Mouse (Mus musculus) liver, embryonic 15.5 days (tissue): ENCODE data around the gene Polr3f. TPM values are rescaled to one million over a fixed set of nuclear protein-coding genes. Genes with fewer than 3 reads are reported as not detected.

Experiments used
- ATAC-seq: fragments of 200-750 bp; cut with Nextera tagmentation; 2 replicates; pipeline ENCODE4 v1.8.0; 2017; ENCODE audit warnings: moderate number of reproducible peaks, mild to moderate bottlenecking, moderate library complexity; ENCODE audit not compliant: insufficient read depth
- H3K27ac ChIP-seq: fragments of 300-500 bp; sonication (generic); replicated peaks from 2 replicates; pipeline ENCODE4 v1.5.1; 2015; ENCODE audit warnings: mild to moderate bottlenecking, inconsistent platforms
- H3K27me3 ChIP-seq: fragments of 300-500 bp; sonication (generic); 2 replicates; pipeline ENCODE4 v1.6.1; 2015; ENCODE audit warnings: mild to moderate bottlenecking, inconsistent platforms
- H3K36me3 ChIP-seq: fragments of 300-500 bp; sonication (generic); replicated peaks from 2 replicates; pipeline ENCODE4 v1.6.1; 2015; ENCODE audit warnings: moderate library complexity, mild to moderate bottlenecking, inconsistent platforms
- H3K4me1 ChIP-seq: fragments of 300-500 bp; sonication (generic); replicated peaks from 2 replicates; pipeline ENCODE4 v1.6.1; 2015; ENCODE audit warnings: inconsistent platforms
- H3K4me2 ChIP-seq: fragments of 300-500 bp; sonication (generic); 2 replicates; pipeline ENCODE4 v1.6.1; 2015; ENCODE audit warnings: moderate library complexity, mild to moderate bottlenecking, inconsistent platforms
- H3K4me3 ChIP-seq: fragments of 300-500 bp; sonication (generic); replicated peaks from 2 replicates; pipeline ENCODE4 v1.5.1; 2015; ENCODE audit warnings: mild to moderate bottlenecking, inconsistent platforms
- H3K9ac ChIP-seq: fragments of 300-500 bp; sonication (generic); 2 replicates; pipeline ENCODE4 v1.6.1; 2015; ENCODE audit warnings: moderate library complexity, mild to moderate bottlenecking, inconsistent platforms
- H3K9me3 ChIP-seq: fragments of 300-500 bp; sonication (generic); replicated peaks from 2 replicates; pipeline ENCODE4 v1.6.1; 2016; ENCODE audit warnings: inconsistent platforms
- WGBS: fragments of 180-500 bp; shearing (Covaris S2); methylation state at CpG from one replicate; pipeline ENCODE4 v1.1.7; 2015; ENCODE audit warnings: mixed read lengths; ENCODE audit not compliant: insufficient replicate concordance; 5-methylcytosine and 5-hydroxymethylcytosine counted together
- polyA plus RNA-seq: library from polyadenylated mRNA; unstranded; fragments of >200 nt; fragmentation: Nextera tagmentation; extraction: Ambion mirVana; gene quantifications from 2 replicates; pipeline ENCODE4 v1.2.1, GENCODE M21; 2015

Gene Polr3f
- polyA plus RNA-seq, 1 experiment from 2014 or later, result 7.4 TPM

- 85% methylated on average over 7 of the region's 7 CpGs for WGBS
- Histone ChIP-seq H3K9ac (no peak overlapping the region), H3K36me3 (peaks cover 75% of the 10 kb centered on the region), H3K4me1 (no peaks in the 10 kb centered on the region), H3K4me2 (no peak overlapping the region), H3K27me3 (no peaks in the 10 kb centered on the region), H3K27ac (no peak overlapping the region), H3K9me3 (no peaks in the 10 kb centered on the region), H3K4me3 (no peak overlapping the region)
- ATAC-seq, result no peak
Observed at GRCm38 (mm10) chr2:144537123-144537522, 9.6 kb downstream of the Polr3f start.

- Histone ChIP-seq H3K27ac (no peak overlapping the region), H3K36me3 (peaks cover 41% of the 10 kb centered on the region), H3K4me1 (no peaks in the 10 kb centered on the region), H3K9ac (no peak overlapping the region), H3K4me2 (no peak overlapping the region), H3K27me3 (no peaks in the 10 kb centered on the region), H3K4me3 (no peak overlapping the region), H3K9me3 (no peaks in the 10 kb centered on the region)
- 68% methylated on average over 4 of the region's 4 CpGs for WGBS
- ATAC-seq, result no peak
Observed at GRCm38 (mm10) chr2:144541246-144541645, 13.7 kb downstream of the Polr3f start.

GRCm38 (mm10) chr2:144543670-144544069 lies 16.2 kb downstream of the Polr3f start:
- Histone ChIP-seq H3K9ac (no peak overlapping the region), H3K4me2 (no peak overlapping the region), H3K27me3 (no peaks in the 10 kb centered on the region), H3K9me3 (no peaks in the 10 kb centered on the region), H3K36me3 (peaks cover 23% of the 10 kb centered on the region), H3K4me1 (no peaks in the 10 kb centered on the region), H3K27ac (no peak overlapping the region), H3K4me3 (no peak overlapping the region)
- 69% methylated on average over 6 of the region's 6 CpGs for WGBS
- ATAC-seq, result no peak

- WGBS, result 68% methylated on average over 6 of the region's 6 CpGs
- H3K27ac ChIP-seq, result no peak overlapping the region
- no peaks in the 10 kb centered on the region for H3K27me3 ChIP-seq
Observed at GRCm38 (mm10) chr2:144544630-144545029, 17.1 kb downstream of the Polr3f start.

GRCm38 (mm10) chr2:144545061-144545460 lies 17.5 kb downstream of the Polr3f start:
- no peak overlapping the region for H3K4me3 ChIP-seq
- ATAC-seq, result no peak
- H3K9me3 ChIP-seq, result no peaks in the 10 kb centered on the region
- peaks cover 9% of the 10 kb centered on the region for H3K36me3 ChIP-seq
- H3K27me3 ChIP-seq, result no peaks in the 10 kb centered on the region
- no peak overlapping the region for H3K27ac ChIP-seq
- 82% methylated on average over 2 of the region's 2 CpGs for WGBS
- H3K4me2 ChIP-seq, result no peak overlapping the region
- peaks cover 3% of the 10 kb centered on the region for H3K4me1 ChIP-seq
- H3K9ac ChIP-seq, result no peak overlapping the region

More at GRCm38 (mm10) chr2:144544630-144545029, 17.1 kb downstream of the Polr3f start:
- Histone ChIP-seq H3K4me2 (no peak overlapping the region), H3K4me1 (no peaks in the 10 kb centered on the region), H3K4me3 (no peak overlapping the region), H3K36me3 (peaks cover 13% of the 10 kb centered on the region), H3K9ac (no peak overlapping the region), H3K9me3 (no peaks in the 10 kb centered on the region)
- ATAC-seq, result no peak

GRCm38 (mm10) chr2:144545481-144545880 lies 18.0 kb downstream of the Polr3f start:
- peaks cover 4% of the 10 kb centered on the region for H3K4me1 ChIP-seq
- 37% methylated on average over 1 of the region's 1 CpGs for WGBS
- H3K4me3 ChIP-seq, result no peak overlapping the region

GRCm38 (mm10) chr2:144547559-144547958 lies 20.0 kb downstream of the Polr3f start:
- Histone ChIP-seq H3K36me3 (0 out of 2 replicates have a peak, but pooled peaks cover 4% of the 10 kb centered on the region), H3K27ac (no peak overlapping the region), H3K4me1 (peaks cover 4% of the 10 kb centered on the region), H3K9me3 (no peaks in the 10 kb centered on the region), H3K9ac (no peak overlapping the region), H3K27me3 (no peaks in the 10 kb centered on the region), H3K4me2 (no peak overlapping the region), H3K4me3 (no peak overlapping the region)
- WGBS, result 60% methylated on average over 4 of the region's 4 CpGs
- ATAC-seq, result no peak

More at GRCm38 (mm10) chr2:144545481-144545880, 18.0 kb downstream of the Polr3f start:
- Histone ChIP-seq H3K9me3 (no peaks in the 10 kb centered on the region), H3K27ac (no peak overlapping the region), H3K27me3 (no peaks in the 10 kb centered on the region), H3K36me3 (0 out of 2 replicates have a peak, but pooled peaks cover 5% of the 10 kb centered on the region), H3K9ac (no peak overlapping the region), H3K4me2 (no peak overlapping the region)
- ATAC-seq, result no peak

- 2% methylated on average over 17 of the region's 17 CpGs for WGBS
- peaks cover 10% of the 10 kb centered on the region for H3K4me1 ChIP-seq
- H3K27ac ChIP-seq, result no peak within 1 kb of the TSS
- peak within 1 kb of the TSS; percentile 78 for H3K4me2 ChIP-seq
- peak; percentile 64 for ATAC-seq
- H3K9ac ChIP-seq, result peak within 1 kb of the TSS; percentile 61
- no peaks in the 10 kb centered on the region for H3K27me3 ChIP-seq
- H3K9me3 ChIP-seq, result no peaks in the 10 kb centered on the region
- H3K4me3 ChIP-seq, result peak within 1 kb of the TSS; percentile 69
- no peaks in the 10 kb centered on the region for H3K36me3 ChIP-seq
Observed at GRCm38 (mm10) chr2:144550529-144550928, 23.0 kb downstream of the Polr3f start, which contains the start of gene Rbbp9. Gene Rbbp9 (minus strand): TSS chr2:144550869.

GRCm38 (mm10) chr2:144553905-144554304 lies 26.4 kb downstream of the Polr3f start:
- H3K4me3 ChIP-seq, result no peak overlapping the region
- no peak overlapping the region for H3K27ac ChIP-seq
- peaks cover 26% of the 10 kb centered on the region for H3K4me1 ChIP-seq
- no peak for ATAC-seq
- no peak overlapping the region for H3K9ac ChIP-seq
- H3K27me3 ChIP-seq, result no peaks in the 10 kb centered on the region
- no peaks in the 10 kb centered on the region for H3K9me3 ChIP-seq
- 81% methylated on average over 3 of the region's 3 CpGs for WGBS
- H3K36me3 ChIP-seq, result no peaks in the 10 kb centered on the region
- H3K4me2 ChIP-seq, result no peak overlapping the region

- Histone ChIP-seq H3K9me3 (no peaks in the 10 kb centered on the region), H3K27me3 (no peaks in the 10 kb centered on the region), H3K27ac (peak overlapping the region; percentile 86), H3K4me1 (peaks cover 22% of the 10 kb centered on the region), H3K9ac (peak overlapping the region; percentile 87), H3K4me3 (peak overlapping the region; percentile 92), H3K4me2 (peak overlapping the region; percentile 74), H3K36me3 (peaks cover 12% of the 10 kb centered on the region)
- WGBS, result 1% methylated on average over 14 of the region's 14 CpGs
- ATAC-seq, result 0 out of 2 replicates have a peak, but pooled peaks have one; percentile 1
Observed at GRCm38 (mm10) chr2:144555286-144555819, 27.8 kb downstream of the Polr3f start.

- H3K4me3 ChIP-seq, result peak within 1 kb of the TSS; percentile 92
- H3K36me3 ChIP-seq, result peaks cover 13% of the 10 kb centered on the region
- peak within 1 kb of the TSS; percentile 74 for H3K4me2 ChIP-seq
- WGBS, result under 1% methylated on average over 44 of the region's 44 CpGs
- H3K27ac ChIP-seq, result peak within 1 kb of the TSS; percentile 86
- peak within 1 kb of the TSS; percentile 87 for H3K9ac ChIP-seq
- peak; percentile 99 for ATAC-seq
- H3K4me1 ChIP-seq, result peaks cover 22% of the 10 kb centered on the region
- H3K9me3 ChIP-seq, result no peaks in the 10 kb centered on the region
- no peaks in the 10 kb centered on the region for H3K27me3 ChIP-seq
Observed at GRCm38 (mm10) chr2:144555820-144556552, 28.5 kb downstream of the Polr3f start, which contains the start of gene Sec23b. Gene Sec23b (plus strand): TSS chr2:144556229.
